Mouse (Mus musculus) thymus, adult 2 months (tissue): ENCODE measurements around the gene C3.

Source experiments
- CTCF ChIP-seq: fragments of 200-500 bp; IDR thresholded peaks from 2 replicates; pipeline ENCODE4 v1.5.1; 2012; ENCODE audit warnings: mild to moderate bottlenecking, control low read depth, low read length, moderate library complexity, borderline replicate concordance; ENCODE audit not compliant: control insufficient read depth, poor library complexity, insufficient read depth; ENCODE audit errors: extremely low read depth
- POLR2A ChIP-seq: fragments of 200-500 bp; IDR thresholded peaks from 2 replicates; pipeline ENCODE4 v1.6.1; 2012; ENCODE audit warnings: mild to moderate bottlenecking, low read length, control low read depth, moderate library complexity; ENCODE audit not compliant: control insufficient read depth, poor library complexity, insufficient read depth; ENCODE audit errors: extremely low read depth

DNA sequence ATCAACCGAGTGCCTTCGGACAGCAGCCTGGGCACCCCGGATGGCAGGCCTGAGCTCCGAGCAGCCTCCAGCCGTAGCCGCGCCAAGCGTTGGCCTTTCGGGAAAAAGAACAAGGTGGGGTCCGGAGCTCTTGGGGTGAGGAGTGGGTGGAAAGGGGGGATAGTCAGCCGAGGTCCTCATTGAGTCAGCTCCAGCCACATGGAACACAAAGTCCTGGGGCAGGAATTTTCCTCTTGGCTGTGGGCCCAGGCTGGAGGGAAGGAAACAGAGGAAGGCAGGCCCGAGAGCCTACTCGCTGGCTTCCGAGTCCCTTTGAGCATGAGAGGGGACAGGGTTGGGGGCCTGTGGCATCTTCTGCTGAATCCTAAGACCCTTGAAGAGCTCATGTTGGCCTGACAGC lies 27.4 kb upstream of the C3 start:
- no peak for TF ChIP-seq CTCF
- no peak for TF ChIP-seq POLR2A
